Mouse (Mus musculus): Measurements from ENCODE around the gene Ankrd54.
"Not testable (repeated sequence)": the region's sequence is repeated elsewhere in the genome, so short reads cannot be mapped to it uniquely, and the experiment has no call there.

DNA sequence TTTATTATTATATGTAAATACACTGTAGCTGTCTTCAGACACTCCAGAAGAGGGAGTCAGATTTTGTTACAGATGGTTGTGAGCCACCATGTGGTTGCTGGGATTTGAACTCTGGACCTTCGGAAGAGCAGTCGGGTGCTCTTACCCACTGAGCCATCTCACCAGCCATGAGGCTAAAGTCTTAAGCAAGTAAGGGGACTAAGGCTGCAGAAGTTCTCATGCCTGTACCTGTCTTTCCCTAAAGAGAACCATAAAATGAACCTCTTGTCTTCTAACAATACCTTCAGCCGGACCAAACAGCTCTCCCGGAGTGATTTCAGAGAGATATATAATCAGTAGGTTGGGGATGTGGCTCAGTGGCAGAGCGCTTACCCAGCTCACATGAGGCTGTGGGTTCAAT is 30.8 kb downstream of the Ankrd54 start:
- TF ChIP-seq CTCF, EP300 (IDR thresholded peaks at IDR 0.05): not testable (repeated sequence)

Measured in lung, postnatal 0 days (tissue).